In the genomic region with DNA sequence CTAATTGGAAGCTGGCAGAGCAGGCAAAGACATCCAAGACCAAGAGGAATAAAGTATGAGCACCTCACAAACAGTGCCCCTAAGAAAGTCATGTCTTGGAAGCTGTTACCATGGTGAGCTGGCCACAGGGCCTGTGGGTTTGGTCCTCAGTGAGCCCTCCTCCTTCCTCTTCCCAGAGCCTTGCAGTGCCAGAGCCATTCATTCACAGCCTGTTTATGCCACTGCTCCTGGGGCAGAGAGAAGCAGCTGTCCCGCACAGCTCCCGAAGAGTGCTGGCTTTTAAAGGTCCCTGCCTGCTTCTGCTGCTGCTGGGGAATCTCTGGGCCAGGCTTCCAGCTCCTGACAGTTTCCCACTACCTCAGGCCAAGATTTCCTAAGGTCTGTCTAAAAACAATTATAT, we compare ENCODE assay signal across 21 mouse cellular contexts. TPM values are rescaled to one million over a fixed set of nuclear protein-coding genes. Genes with fewer than 3 reads are reported as not detected.
DNase-seq lines count a peak whose midpoint lies in the region; ATAC-seq and TF ChIP-seq lines count a peak whose summit lies in the region.
"Had no signal": no experiment of that assay in that cellular context is flagged by ENCODE, and none has a peak within 500 bp of the region (broad histone marks: within the 10 kb centered on the region; RNA-seq: fewer than 3 reads in every experiment).

No protein-coding gene starts in this region.

- H3K27me3 ChIP-seq in hindbrain, embryonic 13.5 days: no peaks in the 10 kb centered on the region
- H3K27me3 ChIP-seq in hindbrain, embryonic 12.5 days: no peaks in the 10 kb centered on the region
- no peaks in the 10 kb centered on the region for H3K27me3 ChIP-seq in midbrain, embryonic 14.5 days (ENCODE audit: control insufficient read depth, insufficient read depth, low read length)
- H3K27me3 ChIP-seq in kidney, adult 2 months (replicated peaks; ENCODE audit: control insufficient read depth, insufficient read depth, low read length): no peaks in the 10 kb centered on the region
- H3K27me3 ChIP-seq: limb, embryonic 15.5 days had no signal

- H3K4me2 ChIP-seq in hindbrain, embryonic 13.5 days: no peak overlapping the region
- no peak overlapping the region for H3K4me2 ChIP-seq in hindbrain, embryonic 12.5 days (replicated peaks)
- H3K4me2 ChIP-seq in midbrain, embryonic 14.5 days (ENCODE audit: low read length): no peak overlapping the region
- H3K4me2 ChIP-seq: limb, embryonic 15.5 days had no signal

- H3K4me1 ChIP-seq in hindbrain, embryonic 13.5 days (replicated peaks): peaks cover 8% of the 10 kb centered on the region; the same call in 1 of the 2 replicates
- 0 out of 2 replicates have a peak, but pooled peaks cover 3% of the 10 kb centered on the region for H3K4me1 ChIP-seq in hindbrain, embryonic 12.5 days
- no peaks in the 10 kb centered on the region for H3K4me1 ChIP-seq in midbrain, embryonic 14.5 days (ENCODE audit: control insufficient read depth, insufficient read depth, low read length)
- no peaks in the 10 kb centered on the region for H3K4me1 ChIP-seq in kidney, adult 2 months (ENCODE audit: control insufficient read depth, insufficient read depth, low read length)
- H3K4me1 ChIP-seq: limb, embryonic 15.5 days; megakaryocyte, embryonic 14.5 days had no signal

- ATAC-seq in hindbrain, embryonic 13.5 days (ENCODE audit: low FRiP score): peak; percentile 59; the same call in 1 of the 2 replicates
- ATAC-seq in hindbrain, embryonic 12.5 days (ENCODE audit: low FRiP score): no peak
- no peak for ATAC-seq in midbrain, embryonic 14.5 days (ENCODE audit: low FRiP score, low TSS enrichment)

- no peaks in the 10 kb centered on the region for H3K36me3 ChIP-seq in hindbrain, embryonic 13.5 days
- no peaks in the 10 kb centered on the region for H3K36me3 ChIP-seq in hindbrain, embryonic 12.5 days
- no peaks in the 10 kb centered on the region for H3K36me3 ChIP-seq in midbrain, embryonic 14.5 days (ENCODE audit: control insufficient read depth, insufficient read depth, low read length)
- no peaks in the 10 kb centered on the region for H3K36me3 ChIP-seq in kidney, adult 2 months (ENCODE audit: control insufficient read depth, insufficient read depth, low read length)
- H3K36me3 ChIP-seq: limb, embryonic 15.5 days had no signal

- no peak overlapping the region for H3K9ac ChIP-seq in hindbrain, embryonic 13.5 days
- H3K9ac ChIP-seq in hindbrain, embryonic 12.5 days: no peak overlapping the region
- H3K9ac ChIP-seq in midbrain, embryonic 14.5 days (replicated peaks; ENCODE audit: low read length): no peak overlapping the region
- H3K9ac ChIP-seq: limb, embryonic 15.5 days had no signal

- 15% methylated on average over 2 of the region's 2 CpGs for WGBS in hindbrain, embryonic 13.5 days
- 41% methylated on average over 2 of the region's 2 CpGs for WGBS in hindbrain, embryonic 12.5 days
- 15% methylated on average over 2 of the region's 2 CpGs for WGBS in midbrain, embryonic 14.5 days
- WGBS in kidney, adult 2 months: 49% methylated on average over 2 of the region's 2 CpGs

- H3K27ac ChIP-seq in hindbrain, embryonic 13.5 days: peak overlapping the region; percentile 30; the same call in 1 of the 2 replicates
- H3K27ac ChIP-seq in hindbrain, embryonic 12.5 days: no peak overlapping the region
- 0 out of 2 replicates have a peak overlapping the region, but pooled peaks have one; percentile 22 for H3K27ac ChIP-seq in midbrain, embryonic 14.5 days (replicated peaks; ENCODE audit: low read depth, low read length)
- no peak overlapping the region for H3K27ac ChIP-seq in gastrocnemius, adult 2 months
- no peak overlapping the region for H3K27ac ChIP-seq in kidney, adult 2 months (ENCODE audit: insufficient read depth, low read depth, low read length)
- H3K27ac ChIP-seq: limb, embryonic 15.5 days; stomach, postnatal 0 days had no signal

- TF ChIP-seq CTCF in gastrocnemius, adult 2 months (IDR thresholded peaks at IDR 0.05): no peak
- TF ChIP-seq CTCF in kidney, adult 2 months (conservative IDR thresholded peaks at IDR 0.05; ENCODE audit: insufficient read depth, insufficient read length, low read depth, low read length): no peak

- intact Hi-C loops in gastrocnemius, adult 2 months (cut with DNase I): no loop called here

- H3K9me3 ChIP-seq in hindbrain, embryonic 13.5 days: peaks cover 8% of the 10 kb centered on the region; the same call in 1 of the 2 replicates
- peaks cover 4% of the 10 kb centered on the region; the same call in 1 of the 2 replicates for H3K9me3 ChIP-seq in hindbrain, embryonic 12.5 days (replicated peaks)
- peaks cover 1% of the 10 kb centered on the region; the same call in 1 of the 2 replicates for H3K9me3 ChIP-seq in midbrain, embryonic 14.5 days (ENCODE audit: control insufficient read depth, low read length)
- H3K9me3 ChIP-seq: limb, embryonic 15.5 days had no signal

- no peak overlapping the region for H3K4me3 ChIP-seq in hindbrain, embryonic 13.5 days
- no peak overlapping the region for H3K4me3 ChIP-seq in hindbrain, embryonic 12.5 days
- no peak overlapping the region for H3K4me3 ChIP-seq in midbrain, embryonic 14.5 days (replicated peaks; ENCODE audit: low read depth, low read length)
- H3K4me3 ChIP-seq in gastrocnemius, adult 2 months: no peak overlapping the region
- H3K4me3 ChIP-seq in kidney, adult 2 months (ENCODE audit: insufficient read depth, low read depth, low read length): no peak overlapping the region
- H3K4me3 ChIP-seq: limb, embryonic 15.5 days; megakaryocyte, embryonic 14.5 days had no signal

- TF ChIP-seq POLR2A in kidney, adult 2 months (IDR thresholded peaks at IDR 0.05; ENCODE audit: low read depth, low read length): no peak

- peak; percentile 51 to 61 for DNase-seq in right cerebral cortex, postnatal 10 days (ENCODE audit: low spot score in 2 of 2)
- DNase-seq in right cerebral cortex, postnatal 4 days: no peak
- peak; percentile 50 for DNase-seq in midbrain, embryonic 14.5 days
- no peak for DNase-seq in gastrocnemius, adult 2 months
- no peak for DNase-seq in kidney, adult 2 months
- DNase-seq: cerebellum, postnatal 36 days; heart, adult 18-20 months; kidney, adult 18-20 months; kidney, postnatal 14 days; lung, postnatal 10 days; right cerebral cortex, postnatal 25 days; thymus, postnatal 14 days had no signal

RNA-seq across cellular contexts. Expression of a gene that starts 24.0 kb away (rescaled TPM):
- polyA plus RNA-seq in hindbrain, embryonic 13.5 days (2015; fragmentation: Nextera tagmentation; extraction: Ambion mirVana): 3.6 and 3.8 TPM in 2 replicates
- 7.8 and 36.7 TPM in 2 replicates for polyA plus RNA-seq in hindbrain, embryonic 12.5 days (2016; fragmentation: Nextera tagmentation; extraction: Ambion mirVana)
- not detected in 2 replicates for polyA plus RNA-seq in midbrain, embryonic 14.5 days (2014; fragmentation: Nextera tagmentation; extraction: Ambion mirVana)
- total RNA-seq in gastrocnemius, adult 2 months (2021): 10 to 100 TPM; 11.6 to 34.5 TPM
- polyA plus RNA-seq in kidney, adult 2 months (2012; rRNA removed): 0.09 TPM in 1 of 2 replicates, not detected in the other
- total RNA-seq: adrenal gland, adult 18-20 months; heart, adult 18-20 months; layer of hippocampus, postnatal 10 days; left cerebral cortex, postnatal 14 days; MEL had no signal

RNA-seq across cellular contexts. Expression of a gene that starts 30.6 kb away (rescaled TPM):
- 10.2 and 10.6 TPM in 2 replicates for polyA plus RNA-seq in hindbrain, embryonic 13.5 days (2015; fragmentation: Nextera tagmentation; extraction: Ambion mirVana)
- polyA plus RNA-seq in hindbrain, embryonic 12.5 days (2016; fragmentation: Nextera tagmentation; extraction: Ambion mirVana): 2.3 and 2.4 TPM in 2 replicates
- polyA plus RNA-seq in midbrain, embryonic 14.5 days (2014; fragmentation: Nextera tagmentation; extraction: Ambion mirVana): 7.3 and 10.6 TPM in 2 replicates
- under 1 TPM; 0.20 to 0.31 TPM for total RNA-seq in gastrocnemius, adult 2 months (2021)
- polyA plus RNA-seq in kidney, adult 2 months (2012; rRNA removed): 13.5 and 16.6 TPM in 2 replicates
- total RNA-seq: MEL had no signal

Comparison
In these comparisons a context has a peak if more than half of its experiments do, and no peak if none do; other contexts are left out.
1. H3K27ac ChIP-seq: peak in hindbrain, embryonic 13.5 days (single experiment) and midbrain, embryonic 14.5 days (single experiment); none in hindbrain, embryonic 12.5 days (single experiment), gastrocnemius, adult 2 months (single experiment) and kidney, adult 2 months (single experiment).
2. DNase-seq: peak in right cerebral cortex, postnatal 10 days (2 of 2) and midbrain, embryonic 14.5 days (single experiment); none in right cerebral cortex, postnatal 4 days (single experiment), gastrocnemius, adult 2 months (single experiment) and kidney, adult 2 months (single experiment).